Mouse (Mus musculus) cerebellum, adult 2 months (tissue): ENCODE results near the gene Egln1. TPM values are rescaled to one million over a fixed set of nuclear protein-coding genes. Genes with fewer than 3 reads are reported as not detected.
A peak's percentile ranks its signal among the peaks of the same experiment; 100 is the strongest.

Experiments
- DNase-seq, 2 experiments: peaks; one replicate each; pipeline ENCODE4 v3.0.0; 2021
- H3K27ac ChIP-seq: fragments of 200-500 bp; 2 replicates; pipeline ENCODE4 v1.5.1; 2012; ENCODE audit warnings: low read length, control low read depth, inconsistent platforms; ENCODE audit not compliant: insufficient read depth
- H3K27me3 ChIP-seq: fragments of 200-500 bp; 2 replicates; pipeline ENCODE4 v1.6.1; 2012; ENCODE audit warnings: inconsistent platforms, mild to moderate bottlenecking, low read length, moderate library complexity; ENCODE audit not compliant: control insufficient read depth, insufficient read depth
- H3K4me1 ChIP-seq: fragments of 200-500 bp; 2 replicates; pipeline ENCODE4 v1.6.1; 2011; ENCODE audit warnings: low read length; ENCODE audit not compliant: control insufficient read depth, insufficient read depth
- H3K4me3 ChIP-seq: fragments of 200-500 bp; replicated peaks from 2 replicates; pipeline ENCODE3; 2011; ENCODE audit warnings: mild to moderate bottlenecking, low read depth, low read length, control low read depth; ENCODE audit not compliant: insufficient read depth
- CTCF ChIP-seq: fragments of 200-500 bp; IDR thresholded peaks from 2 replicates; pipeline ENCODE4 v1.5.1; 2011; ENCODE audit warnings: low read depth, mild to moderate bottlenecking, control low read depth, low read length, moderate library complexity, borderline replicate concordance; ENCODE audit not compliant: insufficient read depth
- POLR2A ChIP-seq: fragments of 200-500 bp; IDR thresholded peaks from 2 replicates; pipeline ENCODE4 v1.6.1; 2011; ENCODE audit warnings: low read length, control low read depth, borderline replicate concordance; ENCODE audit not compliant: insufficient read depth
- WGBS: fragments of 180-500 bp; shearing (Covaris S2); methylation state at CpG from one replicate; pipeline ENCODE4 v1.1.7; 2018; 5-methylcytosine and 5-hydroxymethylcytosine counted together
- polyA plus RNA-seq: library from polyadenylated mRNA; depleted of rRNA; stranded (reverse); fragments of >200 nt; gene quantifications from 2 replicates; pipeline ENCODE4 v1.2.3, GENCODE M21; 2012

The Egln1 gene
- polyA plus RNA-seq, 1 experiment: 58.1 TPM

DNA sequence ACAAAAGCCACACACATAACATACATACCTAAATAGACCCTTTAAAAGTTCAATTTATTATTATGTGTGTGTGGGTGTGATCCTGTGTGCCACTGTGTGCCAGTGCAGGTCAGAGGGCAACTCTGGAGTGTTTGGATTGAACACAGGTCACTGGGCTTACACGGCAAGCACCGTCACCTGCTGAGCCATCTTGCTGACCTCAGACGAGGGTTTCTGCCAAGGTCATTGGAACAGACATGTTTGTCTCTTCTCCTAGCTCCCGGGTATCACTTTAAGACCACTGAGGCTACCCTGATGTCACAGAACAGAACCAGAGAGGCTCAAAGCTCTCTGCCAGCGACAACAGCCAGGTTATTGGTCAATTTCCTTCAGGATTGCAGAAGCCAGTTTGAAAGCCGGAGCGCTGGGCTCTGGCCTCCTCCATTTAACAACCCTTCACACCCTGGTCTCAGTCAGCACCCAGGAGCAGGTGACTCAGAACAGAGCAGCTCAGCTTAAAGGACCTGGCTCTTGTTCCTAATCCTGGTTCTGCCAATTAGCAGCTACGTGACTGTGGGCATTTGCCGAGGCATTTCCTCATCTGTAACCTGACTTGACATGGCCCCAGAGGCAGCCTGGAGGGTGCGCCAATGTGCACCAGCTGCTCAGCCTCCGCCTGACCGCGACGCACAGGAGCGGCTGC is 25.0 kb downstream of the Egln1 start:
- Histone ChIP-seq H3K27ac (no peak overlapping the region; the same call in 1 of the 2 replicates), H3K4me1 (peaks cover 37% of the 10 kb centered on the region), H3K4me3 (no peak overlapping the region), H3K27me3 (no peaks in the 10 kb centered on the region)
- TF ChIP-seq CTCF (no peak), POLR2A (no peak)
- DNase-seq: peak in 1 of 2 experiments; percentile 55
- 20% methylated on average over 15 of the region's 15 CpGs for WGBS

DNA sequence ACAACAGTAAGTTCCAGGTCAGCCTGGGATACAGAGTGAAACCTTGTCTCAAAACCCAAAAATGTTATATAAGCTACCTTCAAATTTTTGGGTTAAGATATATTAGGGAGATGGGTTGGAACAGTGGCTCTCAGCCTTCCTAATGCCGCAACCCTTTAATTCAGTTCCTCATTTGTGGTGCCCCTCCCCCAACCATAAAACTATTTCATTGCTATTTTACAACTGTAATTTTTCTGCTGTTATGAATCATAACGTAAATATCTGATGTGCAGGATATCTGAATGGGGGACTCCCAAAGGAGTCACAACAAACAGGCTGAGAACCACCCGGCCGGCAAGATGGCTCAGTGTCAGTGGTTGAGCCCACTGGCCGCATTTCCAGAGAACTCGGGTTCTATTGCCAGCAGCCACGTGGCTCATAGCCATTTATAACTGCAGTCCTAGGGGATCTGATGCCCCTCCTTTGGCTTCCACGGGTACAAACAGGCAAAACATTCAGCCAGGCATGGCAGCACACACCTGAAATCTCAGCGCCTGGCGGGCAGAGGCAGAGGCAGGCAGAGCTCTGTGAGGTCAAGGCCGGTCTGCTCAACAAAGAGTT is 26.5 kb downstream of the Egln1 start:
- H3K4me3 ChIP-seq: no peak overlapping the region
- no peaks in the 10 kb centered on the region for H3K27me3 ChIP-seq
- peaks cover 45% of the 10 kb centered on the region for H3K4me1 ChIP-seq
- WGBS: 37% methylated on average over 11 of the region's 11 CpGs
- TF ChIP-seq POLR2A: no peak
- no peak for TF ChIP-seq CTCF
- no peak for DNase-seq
- H3K27ac ChIP-seq: no peak overlapping the region

DNA sequence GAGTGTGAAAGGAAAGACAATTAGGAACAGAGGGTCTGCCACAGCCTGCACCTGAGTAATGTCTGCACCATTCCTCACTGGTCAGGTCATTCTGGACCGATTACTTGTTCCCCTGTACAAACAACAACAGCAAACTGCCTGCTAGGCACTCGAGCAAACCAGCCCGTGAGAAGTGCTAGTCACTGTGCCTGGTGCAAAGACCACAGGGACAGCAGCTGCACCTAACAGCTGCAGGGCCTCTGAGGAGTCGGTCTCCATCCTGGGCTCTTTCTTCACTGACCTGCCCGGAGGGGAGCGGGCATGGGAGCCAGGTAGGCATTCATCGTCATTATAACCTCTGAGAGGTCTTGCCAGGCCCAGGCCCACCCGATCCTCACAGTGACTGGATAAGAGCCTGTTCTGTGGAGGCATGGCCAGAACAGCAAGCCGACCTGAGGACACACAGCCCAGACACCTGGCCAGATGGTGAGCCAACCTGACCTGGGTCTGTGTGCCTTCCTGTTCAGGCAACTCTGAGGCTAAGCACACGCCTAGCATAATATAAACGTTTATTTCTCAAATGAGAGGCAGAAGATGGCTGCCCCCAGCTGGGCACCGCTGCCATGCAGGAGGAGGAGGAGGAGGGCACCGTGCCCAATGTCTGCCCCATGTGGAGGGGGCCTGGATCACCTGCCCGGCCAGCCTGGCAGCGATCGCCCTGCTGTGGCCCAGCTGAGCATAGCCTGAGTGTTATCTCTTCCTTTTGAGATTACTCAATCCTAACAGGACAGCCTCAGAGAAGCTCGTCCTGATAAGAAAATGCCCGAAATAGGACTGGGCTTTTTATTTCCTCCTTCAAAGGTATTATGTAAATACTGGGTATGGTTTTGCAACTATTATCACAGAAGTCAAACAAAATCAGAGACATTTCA is 27.5 kb downstream of the Egln1 start:
- DNase-seq: no peak
- Histone ChIP-seq H3K4me3 (no peak overlapping the region), H3K4me1 (peaks cover 50% of the 10 kb centered on the region), H3K27me3 (no peaks in the 10 kb centered on the region), H3K27ac (no peak overlapping the region)
- no peak for TF ChIP-seq CTCF
- no peak for TF ChIP-seq POLR2A
- WGBS: 44% methylated on average over 18 of the region's 18 CpGs

DNA sequence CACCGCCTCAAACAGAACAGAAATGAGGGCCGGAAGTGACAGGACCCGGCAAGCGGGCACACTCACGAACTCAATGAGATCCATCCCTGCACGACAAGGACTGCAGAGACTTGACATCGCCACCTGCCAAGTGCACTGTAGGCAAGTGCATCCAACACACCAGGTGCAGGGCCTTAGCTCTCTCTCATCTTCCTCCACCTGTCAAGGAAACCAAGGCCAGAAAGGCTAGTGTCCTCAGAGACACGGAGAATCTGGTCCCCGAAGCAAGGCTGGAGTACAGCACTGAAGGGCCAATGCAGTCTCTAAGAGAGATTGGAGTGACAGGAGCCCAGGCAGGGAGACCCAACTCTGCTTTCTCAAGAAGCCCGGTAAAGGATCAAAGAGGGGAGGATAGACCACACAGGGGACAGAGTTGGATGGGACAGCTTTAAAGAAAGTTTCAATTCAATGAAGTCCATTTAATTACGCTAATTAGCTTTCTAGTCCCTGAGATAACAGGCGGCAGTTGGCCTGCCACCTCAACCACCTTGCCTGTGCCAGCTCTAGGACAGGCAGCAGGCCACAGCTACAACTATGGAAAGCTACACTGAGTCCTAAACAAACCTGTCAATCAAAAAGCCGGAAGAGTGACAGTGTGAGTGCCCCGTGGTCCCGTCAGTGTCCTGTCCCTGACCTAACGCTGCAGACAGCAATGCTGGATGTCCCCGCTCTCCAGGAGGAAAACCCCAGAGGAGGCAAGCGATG is 31.2 kb downstream of the Egln1 start:
- Histone ChIP-seq H3K27ac (peak overlapping the region; percentile 37), H3K4me1 (peaks cover 43% of the 10 kb centered on the region), H3K27me3 (no peaks in the 10 kb centered on the region), H3K4me3 (no peak overlapping the region)
- TF ChIP-seq CTCF (no peak), POLR2A (no peak)
- WGBS: 20% methylated on average over 18 of the region's 18 CpGs
- DNase-seq: peak; percentile 54 to 70

DNA sequence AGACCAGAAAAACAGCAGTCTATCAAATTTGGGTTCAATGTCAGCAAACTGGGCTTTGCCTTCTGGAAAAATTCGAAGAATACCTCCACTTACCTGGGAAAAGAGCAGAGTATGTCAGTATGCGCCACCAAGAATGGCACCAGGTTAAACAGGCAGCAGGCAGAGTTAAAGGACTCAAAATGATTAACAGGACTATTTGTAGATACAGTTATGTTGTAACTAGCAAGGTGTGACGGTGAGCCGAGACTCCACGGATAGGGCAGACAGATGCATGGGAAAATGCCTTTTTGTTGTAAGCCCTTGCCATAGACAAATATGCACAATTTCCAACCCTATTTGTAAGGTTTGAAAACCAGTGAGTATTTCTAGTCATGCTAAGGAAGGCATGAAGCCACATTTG is 35.1 kb downstream of the Egln1 start:
- WGBS: 99% methylated on average over 5 of the region's 5 CpGs
- TF ChIP-seq CTCF (no peak), POLR2A (no peak)
- DNase-seq: no peak
- Histone ChIP-seq H3K27ac (no peak overlapping the region), H3K4me3 (no peak overlapping the region), H3K4me1 (peaks cover 57% of the 10 kb centered on the region), H3K27me3 (no peaks in the 10 kb centered on the region)

DNA sequence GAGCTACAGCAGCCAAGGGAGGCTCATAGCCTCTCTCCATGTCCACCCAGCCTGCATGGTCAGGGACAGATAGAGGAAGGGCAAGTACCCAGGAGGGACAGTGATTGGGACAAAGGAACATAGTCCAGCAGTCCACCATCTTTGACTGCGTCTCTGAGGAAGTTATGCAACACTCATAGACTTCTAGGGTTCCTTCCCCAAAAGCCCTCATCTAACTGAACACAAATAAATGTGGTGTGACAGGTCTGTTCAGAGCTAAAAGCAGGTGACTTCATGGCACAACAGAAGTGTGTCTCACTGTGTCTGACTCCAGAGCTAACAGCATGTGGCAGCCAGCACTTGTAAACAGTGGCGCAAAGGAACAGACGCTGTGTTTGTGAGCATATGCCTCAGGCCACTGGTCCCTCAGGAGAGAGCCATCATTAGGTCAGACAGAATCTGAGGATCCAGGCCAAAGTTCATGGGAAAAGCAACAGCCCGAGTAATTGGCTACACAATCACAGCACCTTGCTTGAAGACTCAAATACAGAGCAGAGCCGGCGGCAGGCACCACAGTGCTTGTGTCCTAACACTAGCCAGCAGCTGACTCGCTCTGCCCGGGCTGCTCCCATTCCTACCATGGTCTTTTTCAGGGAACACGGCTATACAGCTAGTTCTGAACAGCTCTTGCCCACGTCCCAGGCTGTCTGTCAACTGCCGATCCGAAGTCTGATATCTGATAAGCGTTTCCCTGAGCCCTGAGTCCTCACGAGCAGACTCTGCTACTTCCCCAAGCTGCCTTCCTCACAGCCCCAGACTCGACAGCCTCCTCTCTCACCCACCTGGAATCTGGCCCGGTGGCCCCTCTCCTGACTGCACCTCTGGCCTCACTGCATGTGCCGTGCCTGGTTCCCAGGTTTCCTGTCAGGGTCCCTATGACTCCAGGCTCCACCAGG is 36.9 kb downstream of the Egln1 start:
- WGBS: 53% methylated on average over 17 of the region's 17 CpGs
- H3K4me3 ChIP-seq: no peak overlapping the region
- 0 out of 2 replicates have a peak overlapping the region, but pooled peaks have one; percentile 1 for H3K27ac ChIP-seq
- no peaks in the 10 kb centered on the region for H3K27me3 ChIP-seq
- TF ChIP-seq CTCF (no peak), POLR2A (no peak)
- peaks cover 41% of the 10 kb centered on the region for H3K4me1 ChIP-seq
- DNase-seq: peak in 1 of 2 experiments; percentile 52
